Comparison of ENCODE assay signal across 12 mouse cellular contexts in genomic region chr19:17691626-17692025, GRCm38 (mm10).
"Had no signal": no experiment of that assay in that cellular context is flagged by ENCODE, and none has a peak within 500 bp of the region (broad histone marks: within the 10 kb centered on the region; RNA-seq: fewer than 3 reads in every experiment).

No protein-coding gene starts in this region.

- H3K4me3 ChIP-seq: left cerebral cortex, adult 2 months; limb, embryonic 10.5 days; liver, embryonic 12.5 days; myocyte; neural tube, embryonic 15.5 days had no signal

- ATAC-seq: liver, embryonic 12.5 days had no signal

- H3K9me3 ChIP-seq: limb, embryonic 10.5 days; liver, embryonic 12.5 days; neural tube, embryonic 15.5 days had no signal

- H3K4me1 ChIP-seq: liver, embryonic 12.5 days; neural tube, embryonic 15.5 days had no signal

- H3K4me2 ChIP-seq: liver, embryonic 12.5 days; neural tube, embryonic 15.5 days had no signal

- H3K27me3 ChIP-seq: liver, embryonic 12.5 days; neural tube, embryonic 15.5 days had no signal

- H3K27ac ChIP-seq: kidney, postnatal 0 days; left cerebral cortex, adult 2 months; limb, embryonic 10.5 days; liver, embryonic 12.5 days; neural tube, embryonic 15.5 days had no signal

- DNase-seq: kidney, adult 2 months; lung, postnatal 36 days; midbrain, embryonic 14.5 days; spleen, adult 18-20 months; thymus, adult 18-20 months; thymus, postnatal 25 days had no signal

- H3K36me3 ChIP-seq: limb, embryonic 10.5 days; liver, embryonic 12.5 days; neural tube, embryonic 15.5 days had no signal

- H3K9ac ChIP-seq: liver, embryonic 12.5 days; neural tube, embryonic 15.5 days had no signal
